Mouse (Mus musculus) inflammation-experienced regulatory T-cells, adult 6 months (primary cell): ENCODE measurements around the gene Glyat. TPM values are rescaled to one million over a fixed set of nuclear protein-coding genes. Genes with fewer than 3 reads are reported as not detected.
A peak's percentile ranks its signal among the peaks of the same experiment; 100 is the strongest.
"Not testable (repeated sequence)": the region's sequence is repeated elsewhere in the genome, so short reads cannot be mapped to it uniquely, and the experiment has no call there.

Experiments used
- ATAC-seq: one replicate; pipeline ENCODE4 v1.8.0; 2017
- polyA plus RNA-seq, 3 experiments: library from polyadenylated mRNA; unstranded; fragments of 100-300 nt; shearing (Covaris generic); gene quantifications; one replicate each; pipeline ENCODE4 v1.2.1; 2017

The Glyat gene
- not detected for polyA plus RNA-seq

DNA sequence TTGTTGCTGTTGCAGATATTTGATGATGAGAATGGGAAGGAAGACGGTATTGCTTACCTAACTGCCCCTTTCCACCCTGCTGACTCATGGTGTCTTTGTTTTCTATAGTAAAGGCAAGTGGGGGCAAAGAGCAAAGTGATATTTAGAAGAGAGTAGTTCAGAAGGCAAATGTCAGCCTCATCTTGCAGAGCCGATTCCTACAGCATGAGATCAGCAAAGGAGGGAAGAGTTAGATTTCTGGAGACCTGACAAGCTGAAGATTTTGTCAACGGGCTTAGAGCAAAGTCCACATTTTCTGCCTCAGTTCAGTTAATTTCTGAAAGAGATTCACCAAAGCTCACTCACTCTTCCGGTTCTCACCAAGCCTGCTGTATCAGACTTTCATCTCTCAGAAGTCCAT, at the start of gene Glyat:
Glyat (plus strand) TSS at position 133 of the 400 bp plus-strand sequence.
- ATAC-seq = no peak

DNA sequence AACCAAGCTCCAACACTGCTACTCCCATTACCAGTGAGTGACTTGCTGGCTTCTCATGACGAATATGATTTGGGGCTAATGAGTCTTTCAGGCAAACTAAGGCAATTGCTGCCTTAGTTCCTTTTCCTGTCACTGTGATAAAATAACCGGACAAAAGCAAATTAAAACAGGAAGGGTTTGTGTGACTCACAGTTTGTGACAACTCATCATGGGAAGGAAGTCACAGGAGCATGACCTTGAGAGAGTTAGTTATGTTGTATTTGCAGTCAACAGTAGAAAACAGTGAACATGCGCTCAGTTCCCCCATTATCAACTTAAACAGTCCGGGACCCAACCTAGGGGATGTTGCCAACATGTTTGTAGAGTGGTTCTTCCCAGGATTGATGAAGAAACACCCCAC, 47.8 kb upstream of the Glyat start:
- ATAC-seq = no peak

DNA sequence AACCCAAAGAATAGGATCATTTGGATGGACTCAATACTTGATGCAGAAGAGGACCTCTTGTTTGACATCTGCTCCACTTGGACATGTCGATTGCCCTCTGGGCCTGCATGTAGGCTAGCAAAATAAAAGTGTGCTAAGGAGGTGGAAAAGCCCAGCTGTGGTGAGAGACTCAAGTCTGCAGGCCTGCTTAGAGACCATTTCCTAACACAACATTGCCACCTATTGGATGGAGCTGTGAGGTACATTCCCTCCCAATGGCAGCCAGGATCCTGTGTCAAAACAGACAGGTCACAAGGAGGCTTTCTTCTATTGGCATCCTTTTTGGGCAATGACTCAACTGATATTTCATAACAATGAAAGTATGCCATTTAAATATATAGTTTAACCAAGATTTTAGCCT, 41.2 kb upstream of the Glyat start:
- ATAC-seq = peak; percentile 77

DNA sequence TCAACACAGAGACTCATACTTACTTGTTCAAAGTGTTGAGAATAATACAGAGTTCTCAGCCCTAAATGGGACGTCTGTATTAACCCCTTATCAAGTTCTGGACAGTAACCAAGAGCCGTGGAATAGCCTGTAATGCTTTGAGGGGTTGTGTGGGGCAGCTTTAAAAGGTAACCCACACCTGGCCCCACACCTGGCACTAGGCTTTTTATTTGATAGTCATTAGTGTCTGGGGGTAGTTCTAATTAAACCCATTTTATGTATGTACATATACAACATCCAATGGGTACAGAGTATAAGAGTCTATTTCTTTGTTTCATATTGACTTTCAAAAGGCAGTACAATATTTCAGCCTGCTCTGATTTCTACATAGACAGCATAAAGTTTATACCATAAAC, 38.0 kb upstream of the Glyat start:
- ATAC-seq = peak; percentile 14

DNA sequence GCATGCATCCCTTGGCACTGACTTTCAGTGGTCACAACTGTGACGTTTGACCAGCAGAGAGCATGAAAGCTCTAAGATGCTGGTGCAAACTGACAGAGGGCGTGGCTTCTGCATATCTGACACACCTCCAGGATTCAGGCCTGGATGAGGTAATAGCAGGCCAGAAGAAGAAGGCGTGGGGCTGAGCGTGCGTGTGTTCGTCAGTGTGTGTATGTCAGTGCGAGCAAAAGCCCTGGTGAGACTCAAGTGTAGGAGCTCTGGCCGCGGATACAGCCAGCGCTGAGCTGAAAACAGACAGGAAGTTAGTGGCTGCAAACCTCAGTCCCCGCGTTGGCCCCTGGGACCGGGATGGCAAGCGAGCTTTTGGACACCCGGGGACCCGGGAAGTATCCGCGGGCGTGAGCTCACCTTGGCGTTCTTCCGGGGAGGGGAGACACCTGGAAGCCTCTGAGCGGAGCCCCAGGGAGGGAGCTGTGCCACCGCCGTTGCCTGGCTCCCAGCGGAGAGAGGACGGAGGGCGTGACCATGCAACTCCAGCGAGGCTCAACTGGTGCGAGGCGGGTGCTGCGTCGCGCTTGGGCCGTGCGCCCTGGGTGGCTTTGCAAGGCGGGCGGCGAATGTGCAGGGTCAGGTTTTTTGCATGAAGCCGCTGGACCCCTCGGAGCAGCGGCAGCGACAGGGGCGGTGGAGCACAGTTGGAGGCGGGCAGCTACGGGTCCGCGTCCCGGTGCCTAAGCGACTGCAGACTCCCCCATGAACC, 37.4 kb upstream of the Glyat start:
- ATAC-seq = peak; percentile 68

DNA sequence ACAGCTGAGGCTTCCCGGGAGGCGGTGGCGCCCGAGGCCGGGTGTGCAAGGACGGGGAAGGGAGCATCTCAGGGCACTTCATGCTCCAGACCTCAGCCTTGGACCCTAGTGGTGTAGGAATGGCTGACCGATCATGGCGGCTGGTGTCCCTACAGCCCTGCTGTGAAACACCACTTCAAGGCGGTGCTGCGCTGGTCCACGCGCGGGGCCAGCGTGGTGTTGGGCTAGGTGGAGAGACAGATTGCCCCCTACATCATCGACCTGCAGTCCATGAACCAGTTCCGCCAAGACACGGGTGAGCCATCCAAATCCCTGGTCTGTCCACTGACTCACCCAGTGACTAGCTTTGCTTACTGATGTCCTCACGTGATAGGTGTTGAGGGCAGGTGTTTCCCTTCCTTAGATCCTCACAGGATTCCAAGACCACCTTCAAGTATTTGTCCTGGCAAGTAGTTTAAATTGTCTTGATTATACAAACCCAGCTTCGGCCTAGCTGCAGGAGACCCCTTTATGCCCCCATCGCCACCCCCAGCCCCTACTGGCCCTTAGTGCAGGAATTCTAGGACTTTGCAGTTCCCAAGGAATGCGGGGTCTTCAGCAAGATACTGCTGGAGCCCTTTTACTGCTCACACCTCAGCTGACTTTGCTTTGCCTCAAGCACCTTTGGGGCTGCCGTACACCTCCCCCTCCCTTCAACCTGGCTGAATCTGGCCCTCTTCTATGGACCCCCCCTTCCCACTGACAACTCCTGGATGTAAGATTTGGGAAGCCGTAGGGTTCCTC, 36.6 kb upstream of the Glyat start:
- no peak for ATAC-seq

DNA sequence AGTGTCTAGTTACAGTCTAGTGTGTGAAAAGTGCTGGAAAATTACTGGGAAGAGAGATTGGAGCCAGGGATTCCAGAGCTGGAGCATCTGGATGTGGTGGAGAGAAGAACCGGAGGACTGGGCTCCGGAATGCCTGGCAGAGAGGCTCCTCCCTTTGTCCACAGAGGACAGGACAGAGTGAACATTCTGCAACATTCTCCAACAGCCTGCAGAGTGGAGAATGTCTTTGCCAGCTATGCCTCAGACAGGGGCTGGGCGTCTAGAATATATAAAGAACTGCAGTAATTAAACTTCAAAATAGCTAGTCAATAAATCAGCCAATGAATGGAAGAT, 36.1 kb upstream of the Glyat start:
- no peak for ATAC-seq

DNA sequence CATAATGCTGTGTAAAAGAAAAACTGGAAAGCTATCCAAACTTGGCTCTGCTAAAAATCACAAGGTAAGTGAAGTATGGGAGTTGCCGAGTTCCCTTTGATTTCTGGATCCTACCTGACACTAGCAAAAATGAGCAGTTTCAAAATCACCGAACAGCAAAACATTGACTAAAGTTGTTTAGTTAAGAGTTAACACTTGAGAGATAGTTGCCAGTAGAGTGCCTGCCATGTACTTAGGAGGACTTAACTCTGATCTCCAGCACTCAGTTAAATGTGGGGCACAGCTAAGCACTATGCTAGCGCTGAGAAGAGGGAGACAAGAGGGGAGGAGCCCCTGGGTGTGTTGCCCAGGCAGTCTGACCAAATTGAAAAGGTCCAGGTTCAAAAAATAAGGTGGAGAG, 34.4 kb upstream of the Glyat start:
- ATAC-seq = no peak

DNA sequence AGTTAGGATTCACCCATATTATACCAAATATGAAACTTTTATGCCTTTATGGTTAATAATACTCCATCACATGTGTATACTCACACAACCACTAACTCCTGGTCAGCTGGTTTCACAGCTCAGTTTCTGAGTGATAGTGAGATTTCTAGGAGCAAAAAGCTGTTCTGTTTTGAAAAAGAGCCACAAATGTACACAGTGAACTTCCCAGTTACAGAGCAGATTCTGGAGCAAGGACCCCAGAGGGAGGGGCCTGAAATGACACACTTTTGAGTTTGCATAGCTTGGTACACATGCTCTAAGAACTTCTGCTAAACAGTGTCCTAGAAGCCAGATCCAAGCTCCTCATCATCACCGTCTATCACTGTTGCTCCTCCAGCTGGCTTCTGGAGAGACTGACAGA, 33.4 kb upstream of the Glyat start, which contains the start of gene Gm4952:
Gm4952 (plus strand) TSS at position 301 of the 400 bp plus-strand sequence.
- ATAC-seq = no peak

DNA sequence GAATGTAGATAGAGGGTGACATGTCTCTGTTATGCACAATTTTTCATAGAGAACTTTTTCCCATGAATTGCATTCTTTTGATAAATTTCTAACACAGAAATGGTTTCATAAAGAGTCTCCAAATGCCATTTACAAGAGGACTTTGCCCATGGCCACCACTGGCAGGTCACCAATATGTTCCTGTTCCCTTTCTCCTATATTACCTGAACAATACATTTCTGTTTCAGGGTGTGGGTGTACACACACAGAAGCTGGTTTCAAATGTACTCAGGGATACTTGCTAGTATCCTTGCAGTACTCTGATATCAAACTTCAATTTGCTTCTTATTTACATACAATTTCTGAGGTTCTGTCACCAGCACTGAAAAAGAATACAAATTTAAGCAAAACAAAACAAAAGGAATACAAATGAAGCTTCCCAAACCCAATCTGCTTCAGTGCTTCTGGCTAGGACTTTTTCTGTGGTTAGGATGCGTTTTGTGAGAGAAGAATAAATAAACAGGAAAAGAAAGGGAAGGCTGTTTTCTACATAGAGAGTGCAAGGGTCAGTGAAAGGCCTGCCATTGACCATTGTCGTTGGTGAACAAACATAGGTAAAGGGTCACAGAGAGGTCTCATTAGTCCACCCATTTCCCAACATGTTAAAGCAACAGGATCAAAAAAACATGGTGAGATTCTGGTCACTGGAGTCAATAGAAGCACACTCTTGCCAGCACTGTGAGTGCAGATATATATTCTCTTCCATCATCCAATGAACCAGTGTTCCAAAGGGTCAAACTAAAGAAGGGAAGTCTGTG, 32.2 kb upstream of the Glyat start:
- no peak for ATAC-seq

DNA sequence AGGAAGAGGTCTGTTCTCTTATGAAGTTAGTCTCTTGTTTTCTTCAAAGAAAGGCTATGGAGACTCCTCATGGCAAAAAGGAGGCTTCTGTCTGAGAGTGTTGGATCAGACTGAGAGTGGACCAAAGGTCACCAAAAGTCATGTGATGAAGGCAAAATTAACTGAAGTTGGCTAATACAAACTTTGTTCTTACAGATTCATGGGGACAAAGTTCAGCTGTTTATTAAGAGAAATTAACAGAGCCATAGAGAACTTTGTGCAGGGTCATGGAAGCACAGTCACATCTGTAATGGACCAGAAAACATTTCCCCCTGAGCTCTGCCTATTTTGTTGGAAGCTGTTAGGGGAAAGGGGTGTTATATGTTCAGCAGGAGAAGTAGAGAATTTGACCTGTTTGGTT, 24.8 kb upstream of the Glyat start:
- ATAC-seq = no peak

DNA sequence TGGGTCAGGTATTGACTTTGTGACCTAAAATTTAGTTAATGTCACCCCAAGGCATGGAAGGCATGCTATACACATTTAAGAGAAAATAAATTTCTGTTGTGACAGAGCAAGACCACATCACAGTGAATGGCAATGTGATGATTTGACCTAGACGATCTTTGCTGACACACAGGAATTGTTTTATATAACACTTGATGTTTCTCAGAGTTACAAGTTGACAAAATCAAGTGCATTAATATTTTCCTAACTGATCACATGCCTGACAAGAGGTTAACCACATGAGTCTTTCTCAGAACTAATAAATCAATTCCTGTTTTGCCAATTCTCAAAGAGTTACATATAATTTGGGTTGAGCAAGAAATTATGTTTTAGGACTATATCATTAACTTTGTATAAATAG, 19.5 kb upstream of the Glyat start:
- no peak for ATAC-seq

DNA sequence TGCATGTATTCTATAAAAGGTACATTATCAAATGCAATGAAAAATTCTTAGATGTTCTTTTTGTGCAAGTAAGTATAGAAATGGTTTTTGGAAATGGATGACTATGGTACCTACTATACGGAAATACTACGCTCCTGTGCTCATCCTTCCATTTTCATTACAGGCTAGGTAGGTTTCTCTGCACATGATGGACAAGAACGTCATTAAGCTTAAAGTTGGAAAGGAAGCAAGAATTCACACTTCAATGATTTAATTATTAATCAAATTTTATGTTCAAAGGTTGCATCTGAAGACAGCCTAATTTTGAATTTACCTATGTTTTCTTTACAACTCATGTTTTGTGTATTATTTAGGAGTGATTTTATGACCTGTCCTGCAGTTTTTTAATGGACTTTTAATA, 1.2 kb downstream of the Glyat start:
- ATAC-seq = no peak

DNA sequence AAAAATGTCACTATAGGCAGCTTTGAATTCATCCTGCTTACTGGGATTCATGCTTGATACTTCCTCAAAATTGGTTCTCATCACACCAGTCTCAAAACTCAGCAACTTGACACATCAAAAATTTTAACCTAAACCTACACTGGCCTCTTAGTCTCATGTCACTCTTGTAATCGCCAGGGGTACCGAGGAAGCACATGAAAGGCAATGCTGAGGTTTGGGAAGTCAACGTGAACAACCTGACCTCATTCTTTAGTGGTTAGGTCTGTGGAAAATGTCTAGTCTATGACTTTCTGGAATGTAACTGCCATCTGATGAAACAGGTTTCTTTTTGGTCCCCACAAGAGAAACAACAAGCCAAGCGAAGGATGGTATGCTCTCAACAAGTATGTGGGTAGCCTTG, 1.9 kb downstream of the Glyat start:
- no peak for ATAC-seq

DNA sequence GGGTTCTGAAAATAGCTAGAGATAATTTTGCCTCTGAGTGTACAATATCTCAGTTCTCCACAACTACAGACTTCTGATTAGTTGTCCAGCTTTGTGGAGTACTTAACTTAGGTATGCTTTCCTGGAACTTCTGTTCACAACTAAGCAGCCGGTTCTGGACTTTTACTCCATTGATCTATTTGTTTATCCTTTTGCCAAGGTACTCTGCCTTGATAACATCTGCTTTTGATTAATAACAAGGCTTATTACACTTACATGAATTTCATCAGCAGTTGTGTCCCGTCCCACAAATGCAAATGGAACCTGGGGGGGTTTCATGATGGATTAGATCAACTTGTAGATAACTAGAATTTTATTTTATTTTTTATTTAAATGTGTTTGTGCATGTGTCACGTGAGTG, 3.8 kb downstream of the Glyat start:
- no peak for ATAC-seq

DNA sequence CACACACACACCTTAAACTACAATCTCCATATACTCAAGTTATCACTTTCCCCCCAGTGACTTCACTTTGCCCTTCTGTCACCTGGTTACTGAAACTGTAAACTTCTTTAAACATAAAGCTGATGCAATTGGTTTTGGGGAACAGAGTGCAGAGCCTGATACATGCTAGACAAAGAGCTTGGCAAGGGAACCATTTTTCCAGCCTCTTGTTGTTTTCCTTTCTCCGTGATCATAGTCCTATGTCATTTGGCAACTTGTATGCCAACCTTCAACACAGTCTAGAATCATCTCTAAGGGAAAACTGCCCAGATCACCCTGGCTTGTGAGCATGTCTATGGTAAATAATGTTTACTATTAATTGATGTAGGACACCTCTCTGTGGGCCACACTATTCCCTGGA, 4.9 kb downstream of the Glyat start:
- ATAC-seq = no peak

DNA sequence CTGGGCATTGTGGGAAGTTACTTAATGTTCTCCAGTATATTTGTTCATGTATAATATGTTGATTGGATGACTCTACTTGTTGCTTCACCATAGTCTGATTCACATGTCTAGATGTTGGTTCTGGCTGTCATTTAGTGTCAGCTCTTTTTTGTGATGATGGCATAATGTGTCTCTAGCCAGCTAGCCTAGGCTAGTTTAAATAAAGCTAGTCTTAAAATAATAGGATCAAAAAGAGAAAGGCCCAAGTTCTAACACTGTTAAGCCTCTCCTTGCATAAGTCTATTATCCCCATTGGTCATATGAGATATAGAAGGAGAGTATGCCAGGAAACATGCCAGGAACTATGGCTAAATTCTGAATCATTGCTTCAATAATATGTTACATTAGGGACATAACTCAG, 16.4 kb downstream of the Glyat start:
- no peak for ATAC-seq

DNA sequence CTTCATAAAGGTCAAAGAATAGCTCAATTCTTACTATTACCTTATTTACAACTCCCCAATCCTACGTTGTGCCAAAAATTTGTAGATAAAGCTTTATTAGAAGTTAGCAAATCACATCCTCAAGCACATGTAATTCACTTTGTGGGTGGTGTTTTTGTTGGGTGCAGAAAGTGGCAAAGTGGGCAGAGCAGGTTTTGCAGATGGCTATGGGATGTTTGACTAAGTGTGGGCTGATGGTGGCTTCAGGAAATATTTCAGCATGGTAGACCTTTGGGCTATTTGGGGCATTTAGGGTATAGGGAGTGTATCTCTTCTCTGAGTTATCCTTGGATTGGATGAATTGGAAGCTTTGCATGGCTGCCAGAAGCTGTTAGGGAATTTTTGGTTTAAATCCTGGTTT, 33.0 kb downstream of the Glyat start:
- ATAC-seq = no peak

DNA sequence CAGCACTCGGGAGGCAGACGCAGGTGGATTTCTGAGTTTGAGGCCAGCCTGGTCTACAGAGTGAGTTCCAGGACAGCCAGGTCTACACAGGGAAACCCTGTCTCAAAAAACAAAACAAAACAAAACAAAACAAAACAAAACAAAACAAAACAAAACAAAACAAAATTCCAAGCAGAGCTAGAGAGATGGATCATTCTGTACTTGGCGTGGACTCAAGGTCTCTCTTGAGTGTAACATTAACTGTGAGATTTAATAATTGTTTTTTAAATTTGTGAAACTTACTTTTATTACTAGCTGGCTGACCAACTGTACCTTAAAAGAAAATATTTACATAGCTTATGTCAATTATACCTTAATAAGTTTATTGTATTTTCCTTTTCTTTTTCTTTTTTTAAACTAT, 35.5 kb downstream of the Glyat start:
- ATAC-seq = not testable (repeated sequence)

DNA sequence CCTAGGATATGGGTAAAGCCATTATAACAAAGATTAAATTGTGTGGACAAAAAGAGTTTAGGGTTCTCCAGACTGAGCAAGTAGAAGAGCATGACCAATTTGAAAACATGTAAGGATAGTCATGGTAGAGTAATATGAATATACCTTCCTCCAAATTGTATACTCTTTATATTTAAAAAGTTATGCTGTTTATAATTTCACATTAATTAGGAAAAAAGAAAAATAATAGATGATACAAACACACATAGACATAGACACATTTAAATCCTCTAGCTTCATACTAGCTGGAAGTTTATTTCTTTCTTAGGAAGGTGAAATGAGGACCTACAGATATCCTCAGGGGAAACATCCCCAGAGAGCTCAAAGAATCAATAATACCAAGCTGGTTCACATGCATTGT, 37.0 kb downstream of the Glyat start, which contains the start of gene Olfr1442:
Olfr1442 (plus strand) TSS at position 301 of the 400 bp plus-strand sequence.
- ATAC-seq = no peak

DNA sequence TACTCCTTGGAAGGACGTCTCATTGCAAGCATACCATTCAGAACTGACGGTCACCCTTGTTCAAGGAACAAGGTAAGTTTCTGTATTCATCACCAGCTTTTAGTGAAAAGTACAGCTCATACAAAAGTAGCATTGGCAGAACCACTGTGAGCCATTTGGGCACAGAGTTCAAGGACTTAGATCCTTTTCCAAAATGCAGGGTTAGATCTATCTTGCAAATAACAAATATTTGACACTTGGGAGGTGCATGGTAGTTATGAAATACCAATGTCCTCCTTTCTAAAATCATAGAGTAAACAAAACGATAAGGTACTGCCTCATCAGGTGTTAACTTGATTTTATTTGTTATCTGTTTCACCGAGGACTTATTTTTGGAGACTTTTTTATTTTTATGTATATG, 37.9 kb downstream of the Glyat start:
- no peak for ATAC-seq

DNA sequence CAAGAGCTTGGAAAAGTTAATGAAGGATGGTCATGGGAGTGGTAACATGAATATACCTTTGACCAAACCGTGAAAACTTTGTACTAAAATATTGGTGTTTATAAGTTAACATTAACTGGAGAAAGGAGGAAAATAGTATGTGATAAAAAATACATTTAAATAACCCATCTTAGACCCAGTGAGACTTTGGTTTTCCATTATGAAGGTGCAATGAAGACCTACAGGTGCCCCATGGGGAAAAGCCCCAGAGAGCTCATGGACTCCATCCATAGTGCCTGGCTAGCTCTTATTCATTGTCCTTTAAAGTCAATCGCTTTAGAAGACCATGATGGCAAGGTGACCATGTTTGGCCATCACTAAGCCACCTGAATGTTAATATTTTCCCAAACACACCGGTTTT, 44.7 kb downstream of the Glyat start, which contains the start of gene Olfr1443:
Olfr1443 (plus strand) TSS at position 301 of the 400 bp plus-strand sequence.
- ATAC-seq = no peak

DNA sequence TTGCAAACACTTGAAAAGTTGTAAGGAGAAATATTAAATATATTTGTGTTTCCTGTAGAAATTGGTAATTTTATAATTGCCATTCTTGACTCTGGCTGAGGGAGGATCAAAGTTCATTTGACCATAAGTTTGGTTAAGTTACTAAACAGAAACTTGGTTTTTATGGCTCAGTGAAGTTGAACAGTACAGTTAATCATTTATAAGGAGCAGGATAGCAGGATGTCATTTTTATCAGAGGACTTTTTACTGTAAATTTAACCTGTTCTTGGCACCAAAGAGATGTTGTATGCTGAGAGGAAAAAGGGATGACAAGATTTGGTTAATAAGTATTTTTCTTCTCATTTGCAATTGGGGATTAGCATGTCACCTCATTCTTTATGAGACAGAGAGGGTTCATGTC, 51.5 kb downstream of the Glyat start:
- ATAC-seq = no peak
